Mouse (Mus musculus): Measurements from ENCODE around the gene Tpbpa. TPM values are rescaled to one million over a fixed set of nuclear protein-coding genes. Genes with fewer than 3 reads are reported as not detected.

The Tpbpa gene
- not detected for total RNA-seq (2023)

GRCm38 (mm10) chr13:60941884-60942283 lies at the start of gene Tpbpa:
Tpbpa (minus strand) TSS chr13:60941984.

GRCm38 (mm10) chr13:60936500-60936901 lies 5.3 kb downstream of the Tpbpa start, which contains the start of the genes Gm49391 and Ctla2a:
Gm49391 (minus strand) TSS chr13:60936571.
Ctla2a (minus strand) TSS chr13:60936625.

GRCm38 (mm10) chr13:60935490-60935889 lies 6.3 kb downstream of the Tpbpa start, which contains the start of gene Gm49393:
Gm49393 (minus strand) TSS chr13:60935590.

GRCm38 (mm10) chr13:60904780-60905179 lies 37.0 kb downstream of the Tpbpa start, which contains the start of gene Tpbpb:
Tpbpb (minus strand) TSS chr13:60904880.

GRCm38 (mm10) chr13:60897328-60897727 lies 44.5 kb downstream of the Tpbpa start, which contains the start of gene Ctla2b:
Ctla2b (minus strand) TSS chr13:60897447.

GRCm38 (mm10) chr13:60896794-60897193 lies 45.0 kb downstream of the Tpbpa start, which contains the start of gene Gm49392:
Gm49392 (minus strand) TSS chr13:60896894.

Other genes with a start within 250 kb of the Tpbpa start
- not detected for gene BC051665, start 155.6 kb downstream of the Tpbpa start, total RNA-seq (2023)
- not detected for gene Ctsll3, start 139.1 kb downstream of the Tpbpa start, total RNA-seq (2023)
- gene 4930486L24Rik, start 77.5 kb downstream of the Tpbpa start, total RNA-seq (2023), result not detected
- not detected for gene Gm49392, start 45.1 kb downstream of the Tpbpa start, total RNA-seq (2023)
- 1 to 10 TPM in 1 of 2 experiments, under 1 TPM in 1; 0.93 to 1.0 TPM for gene Ctla2b, start 44.5 kb downstream of the Tpbpa start, total RNA-seq (2023)
- gene Tpbpb, start 37.1 kb downstream of the Tpbpa start, total RNA-seq (2023), result not detected
- gene Gm49393, start 6.4 kb downstream of the Tpbpa start, total RNA-seq (2023), result not detected
- gene Gm49391, start 5.4 kb downstream of the Tpbpa start, total RNA-seq (2023), result not detected
- 1 to 10 TPM in 1 of 2 experiments, not detected in 1; 1.9 TPM for gene Ctla2a, start 5.4 kb downstream of the Tpbpa start, total RNA-seq (2023)
- not detected for gene Ctsj, start 64.0 kb upstream of the Tpbpa start, total RNA-seq (2023)
- gene Ctsq, start 98.6 kb upstream of the Tpbpa start, total RNA-seq (2023), result not detected
- gene Ctsr, start 222.3 kb upstream of the Tpbpa start, total RNA-seq (2023), result not detected